Mouse (Mus musculus): ENCODE results near the gene Pmepa1. TPM values are rescaled to one million over a fixed set of nuclear protein-coding genes. Genes with fewer than 3 reads are reported as not detected.

Pmepa1 gene
- total and polyA plus RNA-seq, 3 experiments, result 0.05 TPM; not detected in 2

- ATAC-seq (ENCODE audit: extremely low read depth, insufficient number of reproducible peaks, low FRiP score, poor library complexity, severe bottlenecking), result no peak
- TF ChIP-seq GATA2 (IDR thresholded peaks at IDR 0.05; ENCODE audit: borderline replicate concordance, low read depth, low read length) (no peak), TAL1 (conservative IDR thresholded peaks at IDR 0.05; ENCODE audit: low read depth, low read length) (no peak), CTCF (IDR thresholded peaks at IDR 0.05; ENCODE audit: low read depth, low read length) (no peak), GATA1 (IDR thresholded peaks at IDR 0.05; ENCODE audit: borderline replicate concordance, low read length) (no peak), POLR2AphosphoS5 (IDR thresholded peaks at IDR 0.05; ENCODE audit: insufficient replicate concordance, low read depth, low read length) (no peak)
- no peaks in the 10 kb centered on the region for H3K36me3 ChIP-seq (replicated peaks)
- H3K27me3 ChIP-seq (ENCODE audit: insufficient read depth, low read length), result no peaks in the 10 kb centered on the region
- no peaks in the 10 kb centered on the region for H3K4me1 ChIP-seq (ENCODE audit: insufficient read depth, low read depth, low read length)
- no peak for DNase-seq (ENCODE audit: low spot score)
- no peak overlapping the region for H3K4me3 ChIP-seq (ENCODE audit: low read depth, low read length)
- peaks cover 82% of the 10 kb centered on the region for H3K9me3 ChIP-seq (replicated peaks)
These were observed 71.7 kb downstream of the Pmepa1 start for GRCm38 (mm10) chr2:173204671-173205070.

- Histone ChIP-seq H3K4me3 (ENCODE audit: low read depth, low read length) (no peak overlapping the region), H3K27me3 (ENCODE audit: insufficient read depth, low read length) (no peaks in the 10 kb centered on the region), H3K9me3 (replicated peaks) (peaks cover 76% of the 10 kb centered on the region), H3K4me1 (ENCODE audit: insufficient read depth, low read depth, low read length) (no peaks in the 10 kb centered on the region), H3K36me3 (replicated peaks) (no peaks in the 10 kb centered on the region)
- ATAC-seq (ENCODE audit: extremely low read depth, insufficient number of reproducible peaks, low FRiP score, poor library complexity, severe bottlenecking) (no peak), DNase-seq (ENCODE audit: low spot score) (no peak)
- TF ChIP-seq TAL1 (conservative IDR thresholded peaks at IDR 0.05; ENCODE audit: low read depth, low read length), result no peak
- TF ChIP-seq GATA2 (IDR thresholded peaks at IDR 0.05; ENCODE audit: borderline replicate concordance, low read depth, low read length), result no peak
- no peak for TF ChIP-seq POLR2AphosphoS5 (IDR thresholded peaks at IDR 0.05; ENCODE audit: insufficient replicate concordance, low read depth, low read length)
- TF ChIP-seq CTCF (IDR thresholded peaks at IDR 0.05; ENCODE audit: low read depth, low read length), result no peak
- no peak for TF ChIP-seq GATA1 (IDR thresholded peaks at IDR 0.05; ENCODE audit: borderline replicate concordance, low read length)
These were observed 72.6 kb downstream of the Pmepa1 start for GRCm38 (mm10) chr2:173203726-173204125.

- TF ChIP-seq GATA2 (IDR thresholded peaks at IDR 0.05; ENCODE audit: borderline replicate concordance, low read depth, low read length), result no peak
- no peak for TF ChIP-seq TAL1 (conservative IDR thresholded peaks at IDR 0.05; ENCODE audit: low read depth, low read length)
- peaks cover 70% of the 10 kb centered on the region for H3K9me3 ChIP-seq (replicated peaks)
- DNase-seq (ENCODE audit: low spot score) (no peak), ATAC-seq (ENCODE audit: extremely low read depth, insufficient number of reproducible peaks, low FRiP score, poor library complexity, severe bottlenecking) (no peak)
- no peaks in the 10 kb centered on the region for H3K4me1 ChIP-seq (ENCODE audit: insufficient read depth, low read depth, low read length)
- H3K27me3 ChIP-seq (ENCODE audit: insufficient read depth, low read length), result no peaks in the 10 kb centered on the region
- H3K4me3 ChIP-seq (ENCODE audit: low read depth, low read length), result no peak overlapping the region
- H3K36me3 ChIP-seq (replicated peaks), result no peaks in the 10 kb centered on the region
These were observed 73.2 kb downstream of the Pmepa1 start for GRCm38 (mm10) chr2:173202924-173203689.

GRCm38 (mm10) chr2:173194796-173195195 lies 81.5 kb downstream of the Pmepa1 start:
- Histone ChIP-seq H3K4me1 (ENCODE audit: insufficient read depth, low read depth, low read length) (no peaks in the 10 kb centered on the region), H3K27me3 (ENCODE audit: insufficient read depth, low read length) (no peaks in the 10 kb centered on the region), H3K4me3 (ENCODE audit: low read depth, low read length) (no peak overlapping the region), H3K9me3 (replicated peaks) (peaks cover 21% of the 10 kb centered on the region), H3K36me3 (replicated peaks) (no peaks in the 10 kb centered on the region)
- TF ChIP-seq CTCF (IDR thresholded peaks at IDR 0.05; ENCODE audit: low read depth, low read length) (no peak), POLR2AphosphoS5 (IDR thresholded peaks at IDR 0.05; ENCODE audit: insufficient replicate concordance, low read depth, low read length) (no peak), GATA2 (IDR thresholded peaks at IDR 0.05; ENCODE audit: borderline replicate concordance, low read depth, low read length) (no peak), GATA1 (IDR thresholded peaks at IDR 0.05; ENCODE audit: borderline replicate concordance, low read length) (no peak)
- DNase-seq (ENCODE audit: low spot score) (no peak), ATAC-seq (ENCODE audit: extremely low read depth, insufficient number of reproducible peaks, low FRiP score, poor library complexity, severe bottlenecking) (no peak)

- Histone ChIP-seq H3K4me3 (ENCODE audit: low read depth, low read length) (no peak overlapping the region; the same call in 1 of the 2 replicates), H3K4me1 (ENCODE audit: insufficient read depth, low read depth, low read length) (no peaks in the 10 kb centered on the region), H3K9me3 (replicated peaks) (peaks cover 71% of the 10 kb centered on the region), H3K27me3 (ENCODE audit: insufficient read depth, low read length) (no peaks in the 10 kb centered on the region), H3K36me3 (replicated peaks) (no peaks in the 10 kb centered on the region)
- DNase-seq (ENCODE audit: low spot score) (no peak), ATAC-seq (ENCODE audit: extremely low read depth, insufficient number of reproducible peaks, low FRiP score, poor library complexity, severe bottlenecking) (no peak)
- no peak for TF ChIP-seq GATA1 (IDR thresholded peaks at IDR 0.05; ENCODE audit: borderline replicate concordance, low read length)
- TF ChIP-seq GATA2 (IDR thresholded peaks at IDR 0.05; ENCODE audit: borderline replicate concordance, low read depth, low read length), result no peak
- no peak for TF ChIP-seq TAL1 (conservative IDR thresholded peaks at IDR 0.05; ENCODE audit: low read depth, low read length)
These were observed 89.0 kb downstream of the Pmepa1 start for GRCm38 (mm10) chr2:173187182-173187855.

- Histone ChIP-seq H3K4me1 (ENCODE audit: insufficient read depth, low read depth, low read length) (no peaks in the 10 kb centered on the region), H3K4me3 (ENCODE audit: low read depth, low read length) (peak overlapping the region; percentile 9; the same call in 1 of the 2 replicates), H3K27me3 (ENCODE audit: insufficient read depth, low read length) (no peaks in the 10 kb centered on the region), H3K9me3 (replicated peaks) (peaks cover 79% of the 10 kb centered on the region), H3K36me3 (replicated peaks) (no peaks in the 10 kb centered on the region)
- ATAC-seq (ENCODE audit: extremely low read depth, insufficient number of reproducible peaks, low FRiP score, poor library complexity, severe bottlenecking) (no peak), DNase-seq (ENCODE audit: low spot score) (no peak)
- TF ChIP-seq CTCF (IDR thresholded peaks at IDR 0.05; ENCODE audit: low read depth, low read length), result no peak
- no peak for TF ChIP-seq TAL1 (conservative IDR thresholded peaks at IDR 0.05; ENCODE audit: low read depth, low read length)
These were observed 90.0 kb downstream of the Pmepa1 start for GRCm38 (mm10) chr2:173186047-173186943.
